Mouse (Mus musculus): Measurements from ENCODE around the gene Vsig2.

GRCm38 (mm10) chr9:37554838-37555748 is 16.0 kb downstream of the Vsig2 start, which contains the start of gene Siae:
- TF ChIP-seq POLR2A (IDR thresholded peaks at IDR 0.05; ENCODE audit: borderline replicate concordance, insufficient read depth, low read length): no peak
- TF ChIP-seq CTCF (IDR thresholded peaks at IDR 0.05; ENCODE audit: borderline replicate concordance, insufficient read depth, low read depth, low read length): no peak
